Comparison of ENCODE assay signal across 2 mouse cellular contexts in genomic region chr19:55297489-55297888, GRCm38 (mm10).
A peak's percentile ranks its signal among the peaks of the same experiment; 100 is the strongest.
TF ChIP-seq lines count a peak whose summit lies in the region.

No protein-coding gene starts in this region.

TF ChIP-seq in CH12.LX, 34 proteins besides CTCF, POLR2A, EP300 and RAD21:
- no peak for TF ChIP-seq GABPA (IDR thresholded peaks at IDR 0.05; ENCODE audit: insufficient replicate concordance, low read depth, low read length)
- TF ChIP-seq NRF1 (IDR thresholded peaks at IDR 0.05; ENCODE audit: low read depth, low read length) = no peak
- no peak for TF ChIP-seq KAT2A (IDR thresholded peaks at IDR 0.05; ENCODE audit: insufficient replicate concordance, low read length)
- TF ChIP-seq USF2 (conservative IDR thresholded peaks at IDR 0.05; ENCODE audit: low read depth, low read length) = 0 out of 2 replicates have a peak, but pooled peaks have one; percentile 10
- no peak for TF ChIP-seq PAX5 (IDR thresholded peaks at IDR 0.05; ENCODE audit: low read length)
- peak; percentile 80 for TF ChIP-seq BHLHE40 (IDR thresholded peaks at IDR 0.05; ENCODE audit: low read depth, low read length)
- no peak; the same call in 1 of the 2 replicates for TF ChIP-seq ZMIZ1 (IDR thresholded peaks at IDR 0.05; ENCODE audit: low read depth, low read length)
- TF ChIP-seq MEF2A (IDR thresholded peaks at IDR 0.05; ENCODE audit: borderline replicate concordance, low read depth, low read length) = no peak
- no peak for TF ChIP-seq POLR2AphosphoS2 (IDR thresholded peaks at IDR 0.05; ENCODE audit: low read depth, low read length)
- no peak for TF ChIP-seq UBTF (IDR thresholded peaks at IDR 0.05; ENCODE audit: low read depth, low read length)
- TF ChIP-seq USF1 (IDR thresholded peaks at IDR 0.05; ENCODE audit: low read depth, low read length) = peak; percentile 7; the same call in 1 of the 2 replicates
- TF ChIP-seq SMC3 (IDR thresholded peaks at IDR 0.05; ENCODE audit: low read depth, low read length) = no peak
- no peak for TF ChIP-seq MAFK (IDR thresholded peaks at IDR 0.05; ENCODE audit: insufficient replicate concordance, low read length)
- peak; percentile 24; the same call in 1 of the 2 replicates for TF ChIP-seq ETS1 (conservative IDR thresholded peaks at IDR 0.05; ENCODE audit: low read depth, low read length)
- no peak for TF ChIP-seq RCOR1 (conservative IDR thresholded peaks at IDR 0.05; ENCODE audit: low read depth, low read length)
- no peak for TF ChIP-seq MAX (IDR thresholded peaks at IDR 0.05; ENCODE audit: low read length)
- no peak for TF ChIP-seq SIN3A (IDR thresholded peaks at IDR 0.05; ENCODE audit: low read length)
- TF ChIP-seq TBP (conservative IDR thresholded peaks at IDR 0.05; ENCODE audit: low read depth, low read length) = no peak
- TF ChIP-seq ZNF384 (IDR thresholded peaks at IDR 0.05; ENCODE audit: low read depth, low read length) = no peak
- TF ChIP-seq JUN (IDR thresholded peaks at IDR 0.05; ENCODE audit: insufficient read depth, low read depth, low read length) = no peak
- no peak for TF ChIP-seq MYC (IDR thresholded peaks at IDR 0.05; ENCODE audit: low read depth, low read length)
- no peak for TF ChIP-seq NELFE (IDR thresholded peaks at IDR 0.05; ENCODE audit: low read depth, low read length)
- no peak for TF ChIP-seq ZC3H11A (IDR thresholded peaks at IDR 0.05; ENCODE audit: low read depth, low read length)
- no peak for TF ChIP-seq ZKSCAN1 (IDR thresholded peaks at IDR 0.05; ENCODE audit: borderline replicate concordance, low read depth, low read length)
- no peak; the same call in 1 of the 2 replicates for TF ChIP-seq IRF4 (IDR thresholded peaks at IDR 0.05; ENCODE audit: low read depth, low read length)
- TF ChIP-seq TCF12 (IDR thresholded peaks at IDR 0.05; ENCODE audit: low read depth, low read length) = peak; percentile 14; the same call in 1 of the 2 replicates

TF ChIP-seq in MEL, 35 proteins besides CTCF, POLR2A, EP300 and RAD21:
- TF ChIP-seq USF1 (IDR thresholded peaks at IDR 0.05; ENCODE audit: low read depth, low read length) (no peak), MAZ (IDR thresholded peaks at IDR 0.05; ENCODE audit: low read depth, low read length) (no peak), ZC3H11A (IDR thresholded peaks at IDR 0.05; ENCODE audit: low read depth, low read length) (no peak), BHLHE40 (IDR thresholded peaks at IDR 0.05; ENCODE audit: borderline replicate concordance, low read depth, low read length) (no peak), GATA1 (IDR thresholded peaks at IDR 0.05; ENCODE audit: low read depth, low read length) (no peak), POLR2AphosphoS2 (IDR thresholded peaks at IDR 0.05; ENCODE audit: low read length) (peak; percentile 36), E2F4 (IDR thresholded peaks at IDR 0.05; ENCODE audit: borderline replicate concordance, low read depth, low read length) (no peak), MYB (IDR thresholded peaks at IDR 0.05; ENCODE audit: low read depth, low read length) (0 out of 2 replicates have a peak, but pooled peaks have one; percentile 7), MYC (IDR thresholded peaks at IDR 0.05; ENCODE audit: low read depth, low read length) (no peak), GABPA (IDR thresholded peaks at IDR 0.05; ENCODE audit: low read depth, low read length) (no peak), SIN3A (IDR thresholded peaks at IDR 0.05; ENCODE audit: low read length) (no peak), MEF2A (IDR thresholded peaks at IDR 0.05; ENCODE audit: extremely low read depth, insufficient replicate concordance, low read depth, low read length, poor library complexity, severe bottlenecking) (no peak), ZNF384 (IDR thresholded peaks at IDR 0.05; ENCODE audit: low read depth, low read length) (no peak), UBTF (IDR thresholded peaks at IDR 0.05; ENCODE audit: borderline replicate concordance, insufficient read depth, low read depth, low read length) (no peak), RCOR1 (IDR thresholded peaks at IDR 0.05; ENCODE audit: low read depth, low read length) (no peak), ETS1 (IDR thresholded peaks at IDR 0.05; ENCODE audit: low read depth, low read length) (no peak)
TF ChIP-seq in MEL: peak in this region for 2.
